Mouse (Mus musculus) mesoderm, embryonic 11.5 days (tissue): ENCODE results near the gene 9330161L09Rik.
A peak's percentile ranks its signal among the peaks of the same experiment; 100 is the strongest.
"Not testable (repeated sequence)": the region's sequence is repeated elsewhere in the genome, so short reads cannot be mapped to it uniquely, and the experiment has no call there.

Experiments
- DNase-seq: peaks from one replicate; pipeline ENCODE4 v3.0.0-alpha.2; 2012; ENCODE audit warnings: low read depth, low spot score

9330161L09Rik gene

DNA sequence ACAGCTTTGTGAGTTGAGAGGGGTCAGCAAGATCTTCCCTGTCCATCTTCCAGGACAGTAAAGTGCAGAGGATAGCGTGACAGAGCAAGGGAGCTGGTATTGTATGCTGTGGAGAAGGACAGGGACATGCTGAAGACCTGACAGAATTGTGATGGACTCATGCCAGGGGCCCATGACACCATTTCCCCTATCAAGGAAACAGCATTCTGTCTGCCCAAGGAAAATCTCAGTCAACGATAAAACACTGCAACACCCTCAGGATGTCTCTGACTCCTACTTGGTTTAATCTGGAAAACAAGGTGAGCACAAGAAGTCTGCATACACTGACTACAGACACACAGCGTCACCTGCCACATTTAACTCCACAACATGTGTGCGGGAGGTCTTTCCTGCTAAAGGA, at the start of gene 9330161L09Rik:
TSS of gene 9330161L09Rik (minus strand) at position 101 of the 400 bp plus-strand sequence.
- no peak for DNase-seq

GRCm38 (mm10) chr12:103457140-103457539, 49.5 kb upstream of the 9330161L09Rik start, which contains the start of gene Ifi27l2b:
Ifi27l2b (minus strand) TSS chr12:103457223.
- DNase-seq: no peak

- DNase-seq: not testable (repeated sequence)
Measured at GRCm38 (mm10) chr12:103456727-103457126, 49.1 kb upstream of the 9330161L09Rik start.

DNA sequence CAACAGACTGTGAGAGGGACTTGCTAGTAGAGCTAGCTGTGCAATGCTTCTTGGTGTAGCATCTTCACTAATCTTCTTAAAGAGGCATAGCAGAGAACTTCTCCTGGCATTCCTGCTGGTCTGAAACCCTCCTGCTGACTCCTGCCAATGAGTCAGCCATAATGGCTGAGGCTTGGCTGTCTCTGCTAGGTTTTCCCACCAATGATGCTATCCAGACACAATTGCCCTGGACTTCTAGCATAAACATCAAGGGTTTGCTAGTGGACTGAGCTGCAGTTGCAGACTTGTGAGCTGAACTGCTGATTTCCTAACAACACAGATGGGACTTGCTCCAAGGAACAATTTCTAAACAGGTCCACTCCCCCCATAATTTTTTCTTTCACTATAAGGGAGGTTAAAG, 45.7 kb upstream of the 9330161L09Rik start:
- DNase-seq: no peak

GRCm38 (mm10) chr12:103445060-103445459, 37.4 kb upstream of the 9330161L09Rik start:
- no peak for DNase-seq

DNA sequence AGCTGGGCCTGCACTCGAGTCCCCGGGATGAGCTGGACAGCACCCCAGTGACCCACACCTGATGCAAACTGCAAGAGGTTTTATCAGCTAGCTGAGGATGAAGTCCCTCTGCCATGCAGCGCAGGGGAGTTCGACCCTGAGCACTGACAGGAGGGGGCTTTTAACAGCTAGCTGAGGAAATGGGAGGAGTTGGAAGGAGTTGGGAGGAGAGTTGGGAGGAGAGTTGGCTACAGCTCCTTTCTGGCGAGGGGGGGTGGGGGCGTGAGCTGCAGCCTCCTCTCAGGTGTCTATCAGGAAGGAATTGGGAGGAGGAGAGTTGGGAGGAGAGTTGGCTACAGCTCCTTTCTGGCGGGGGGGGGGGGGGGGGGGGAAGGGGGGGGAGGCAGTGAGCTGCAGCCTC, 36.6 kb upstream of the 9330161L09Rik start:
- DNase-seq: not testable (repeated sequence)

- DNase-seq: no peak
Measured at GRCm38 (mm10) chr12:103443524-103443923, 35.9 kb upstream of the 9330161L09Rik start, which contains the start of gene Ifi27l2a. Ifi27l2a (minus strand) TSS chr12:103443680.

- no peak for DNase-seq
Measured at GRCm38 (mm10) chr12:103437601-103438000, 30.0 kb upstream of the 9330161L09Rik start.

- DNase-seq: no peak
Measured at GRCm38 (mm10) chr12:103434861-103435260, 27.2 kb upstream of the 9330161L09Rik start.

- DNase-seq: no peak
Measured at GRCm38 (mm10) chr12:103433986-103434731, 26.5 kb upstream of the 9330161L09Rik start, which contains the start of gene Ifi27. Ifi27 (plus strand) TSS chr12:103434211.

- no peak for DNase-seq
Measured at GRCm38 (mm10) chr12:103433430-103433829, 25.8 kb upstream of the 9330161L09Rik start.

- DNase-seq: no peak
Measured at GRCm38 (mm10) chr12:103426710-103427109, 19.1 kb upstream of the 9330161L09Rik start.

GRCm38 (mm10) chr12:103425729-103426470, 18.3 kb upstream of the 9330161L09Rik start, which contains the start of gene Ddx24:
Ddx24 (minus strand) TSS chr12:103425830.
- peak; percentile 97 for DNase-seq

GRCm38 (mm10) chr12:103425016-103425728, 17.6 kb upstream of the 9330161L09Rik start:
- no peak for DNase-seq

DNA sequence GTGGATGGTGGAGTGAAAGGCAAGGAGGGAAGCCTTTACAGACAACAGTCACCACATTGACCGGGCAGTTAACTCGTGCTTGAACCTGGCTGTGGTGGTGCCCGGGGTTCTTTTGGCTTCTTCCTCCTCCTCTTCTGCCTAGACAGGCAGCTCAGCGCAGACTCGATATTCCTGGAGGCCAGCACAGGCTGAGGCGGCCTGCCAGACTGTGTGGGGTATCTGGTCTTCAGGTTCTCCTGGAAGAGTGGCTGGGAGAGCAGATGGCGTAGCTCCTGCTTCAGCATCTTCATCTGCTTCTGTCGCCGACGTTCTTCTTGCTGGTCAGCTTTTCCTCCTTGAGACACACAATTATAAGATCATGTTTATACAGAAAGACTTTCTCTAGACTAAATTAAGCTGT, 524 bp upstream of the 9330161L09Rik start:
- no peak for DNase-seq

- no peak for DNase-seq
Measured at GRCm38 (mm10) chr12:103404131-103404530, 3.5 kb downstream of the 9330161L09Rik start.

DNA sequence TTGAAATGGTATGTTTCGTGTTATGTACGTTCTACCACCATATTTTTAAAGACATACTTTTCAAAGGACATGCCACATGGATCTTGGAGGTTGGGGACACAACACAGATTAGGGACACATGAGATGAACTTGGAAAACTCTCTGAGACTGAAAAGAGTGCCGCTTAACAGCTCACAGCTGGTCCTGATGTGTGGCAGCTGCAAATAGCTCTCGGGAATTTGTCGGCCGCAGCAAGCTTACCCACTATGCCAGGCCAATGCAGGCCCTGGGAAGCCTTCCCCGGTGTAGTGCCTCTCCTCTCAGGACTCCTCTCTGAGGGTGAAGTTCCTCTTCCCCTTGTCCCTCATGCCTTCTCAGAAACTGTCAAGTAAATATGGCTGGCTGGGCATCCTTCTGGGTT, 10.9 kb downstream of the 9330161L09Rik start:
- no peak for DNase-seq

DNA sequence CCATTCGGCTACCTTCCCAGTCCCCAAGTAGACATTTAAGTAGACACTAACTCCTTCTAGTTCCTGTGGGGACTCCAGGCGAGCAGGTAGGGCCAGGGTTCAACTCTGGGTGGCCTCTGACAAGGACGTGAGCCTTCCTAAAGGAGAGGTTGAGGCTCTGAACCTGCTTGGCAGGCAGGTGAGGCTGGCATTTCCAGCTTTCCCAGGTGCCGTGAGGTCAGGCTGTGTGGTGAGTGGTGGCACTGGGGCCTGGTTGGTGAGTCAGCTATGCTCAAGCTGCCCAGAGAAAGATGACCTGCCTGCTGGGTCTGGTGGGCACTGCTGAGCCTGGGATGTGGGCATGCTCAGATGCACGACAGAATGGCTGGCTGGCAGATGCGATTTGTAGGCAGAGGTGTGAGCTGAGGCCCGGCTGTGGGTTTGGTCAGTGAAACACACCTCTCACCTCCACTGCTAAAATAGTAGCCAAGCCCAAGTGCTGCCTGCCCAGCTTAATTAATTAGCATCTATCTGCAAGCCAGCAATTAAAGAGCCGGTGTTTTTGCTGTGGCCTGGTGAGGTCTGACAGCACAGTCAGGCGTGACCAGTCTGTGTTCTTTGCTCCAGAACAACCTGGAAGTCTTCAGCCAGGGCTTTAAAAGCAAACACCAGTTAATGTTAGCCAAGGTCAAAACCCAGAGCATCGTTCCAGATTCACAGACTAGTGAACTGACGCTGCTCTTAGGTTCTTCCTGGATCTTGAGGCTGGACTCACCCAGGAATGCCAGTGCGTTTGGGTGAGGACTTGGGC, 11.9 kb downstream of the 9330161L09Rik start:
- DNase-seq: no peak

GRCm38 (mm10) chr12:103393528-103393927, 14.1 kb downstream of the 9330161L09Rik start:
- DNase-seq: no peak

- DNase-seq: no peak
Measured at GRCm38 (mm10) chr12:103391098-103391497, 16.5 kb downstream of the 9330161L09Rik start.

- DNase-seq: no peak
Measured at GRCm38 (mm10) chr12:103389982-103390381, 17.6 kb downstream of the 9330161L09Rik start.
